Mouse (Mus musculus) thymus, postnatal 0 days (tissue): ENCODE data around the gene Rnf5. TPM values are rescaled to one million over a fixed set of nuclear protein-coding genes. Genes with fewer than 3 reads are reported as not detected.
A peak's percentile ranks its signal among the peaks of the same experiment; 100 is the strongest.

Experiments
- DNase-seq: peaks from one replicate; pipeline ENCODE4 v3.0.0-alpha.2; 2015; ENCODE audit warnings: low spot score
- polyA plus RNA-seq: library from polyadenylated mRNA; unstranded; fragments of >200 nt; fragmentation: Nextera tagmentation; extraction: Ambion mirVana; gene quantifications from 2 replicates; pipeline ENCODE4 v1.2.1, GENCODE M21; 2015

The Rnf5 gene
- polyA plus RNA-seq, 1 experiment from 2014 or later, result 135 TPM

DNA sequence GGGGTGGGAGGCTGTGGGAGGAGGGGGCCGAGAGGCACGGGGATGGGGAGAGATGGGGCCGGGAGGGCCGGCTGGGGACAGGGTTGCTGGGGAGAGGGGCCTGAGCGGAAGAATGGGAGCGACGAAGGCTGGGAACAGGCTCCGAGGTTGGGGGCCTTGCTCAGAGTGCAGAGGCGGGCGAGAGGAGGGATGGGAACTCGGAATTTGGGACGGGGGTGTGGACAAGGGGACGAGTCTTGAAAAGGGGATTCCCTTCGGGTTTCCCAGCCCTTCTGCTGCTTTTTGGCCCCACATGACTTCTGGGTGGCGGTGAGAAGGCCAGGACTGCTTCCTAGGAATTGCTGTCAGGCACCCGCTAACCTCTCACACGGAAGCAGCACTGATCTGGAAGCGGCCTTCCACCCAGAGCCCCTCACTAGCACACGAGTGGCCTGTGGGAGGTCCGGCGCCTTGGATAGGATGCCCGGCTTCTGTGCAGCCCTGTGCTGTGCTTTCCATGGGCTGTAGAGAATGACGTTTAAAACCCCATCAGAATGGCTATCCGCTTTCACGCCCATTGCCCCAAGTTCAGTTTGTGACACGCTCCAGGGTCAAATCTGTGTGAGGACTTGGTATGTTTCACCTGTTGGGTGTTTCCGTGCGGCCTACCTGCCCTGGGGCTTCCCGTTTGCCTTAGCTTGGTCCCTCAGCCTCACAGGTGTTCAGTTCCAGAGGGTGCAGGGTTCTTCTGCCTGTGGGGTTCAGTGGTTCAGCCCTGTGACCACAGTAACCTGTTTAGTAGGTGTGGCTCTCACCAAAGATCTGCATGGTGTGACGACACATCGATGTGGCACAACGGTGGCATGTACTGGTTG is 2.9 kb upstream of the Rnf5 start:
- DNase-seq, result peak; percentile 24

DNA sequence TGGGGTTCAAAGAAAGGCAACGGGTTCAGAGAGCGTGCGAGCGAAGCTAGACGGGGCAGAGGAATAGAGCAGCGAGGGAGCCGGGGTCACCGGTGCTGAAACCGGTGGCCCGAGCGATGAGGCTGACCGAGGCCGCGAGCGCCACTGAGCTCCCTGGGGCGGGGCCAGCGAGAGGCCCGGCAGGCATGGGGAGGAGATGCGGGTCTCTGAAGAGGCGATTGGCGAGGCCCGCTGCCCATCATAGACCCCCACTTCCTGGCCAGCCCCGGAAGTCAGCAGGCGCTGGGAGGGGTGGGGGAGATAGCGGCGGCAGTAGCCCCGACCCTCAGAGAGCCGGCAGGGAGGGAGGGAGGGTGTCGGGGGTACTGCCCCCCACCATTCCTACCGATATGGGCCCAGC is 2.1 kb upstream of the Rnf5 start:
- peak; percentile 93 for DNase-seq

GRCm38 (mm10) chr17:34604511-34605237 is 1.2 kb upstream of the Rnf5 start:
- DNase-seq, result no peak

- DNase-seq, result peak; percentile 100
These were observed 595 bp upstream of the Rnf5 start, which contains the start of gene Agpat1 for GRCm38 (mm10) chr17:34604061-34604508. Agpat1 (plus strand) TSS chr17:34604262.

DNA sequence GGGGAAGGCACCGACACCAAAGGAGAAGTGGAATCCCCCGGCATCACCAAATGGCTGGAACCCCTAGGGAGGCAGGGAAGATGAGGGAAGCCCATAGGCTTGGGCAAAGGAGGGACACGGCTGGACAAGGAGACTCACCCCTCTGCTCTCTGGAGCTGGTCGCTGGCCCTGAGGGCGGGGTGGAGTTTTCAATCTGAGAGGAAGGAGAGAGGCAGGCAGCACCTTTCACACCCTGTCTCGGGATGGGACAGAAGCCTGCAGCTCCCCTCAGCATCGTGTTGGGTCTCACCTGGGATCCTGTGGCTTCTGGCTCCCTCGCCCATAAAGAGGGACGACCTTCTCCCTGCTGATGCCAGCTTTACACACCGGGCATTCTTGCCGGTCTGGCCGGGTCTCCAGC is 1.7 kb downstream of the Rnf5 start:
- no peak for DNase-seq

GRCm38 (mm10) chr17:34599891-34600290 is 3.6 kb downstream of the Rnf5 start:
- no peak for DNase-seq

DNA sequence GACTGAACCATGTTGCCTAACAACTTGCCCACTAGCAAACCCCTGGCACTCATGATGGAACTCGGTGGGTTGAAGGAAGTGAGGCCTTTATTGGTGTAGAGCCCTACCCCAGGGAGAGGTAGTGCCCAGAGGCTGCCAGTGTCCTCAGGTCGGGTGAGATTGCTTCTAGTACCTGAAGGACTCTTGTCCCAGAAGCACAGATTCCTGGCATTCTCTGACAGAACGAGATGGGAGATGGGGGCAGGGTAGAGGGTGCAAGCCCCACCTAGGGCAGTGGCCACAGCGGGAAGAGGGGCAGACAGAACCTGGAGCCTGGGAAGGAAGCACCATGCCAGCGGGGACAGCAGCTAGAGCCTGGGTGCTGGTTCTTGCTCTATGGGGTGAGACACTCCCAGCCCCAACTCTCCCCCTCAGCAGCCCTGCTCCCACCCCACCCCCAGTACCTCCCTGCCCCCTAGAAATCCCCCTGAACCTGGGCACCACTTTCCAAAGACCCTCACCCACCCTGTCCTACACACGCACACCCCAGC is 5.9 kb downstream of the Rnf5 start, which contains the start of gene Ager:
Gene Ager (plus strand): TSS at position 297 of the 530 bp plus-strand sequence.
- DNase-seq, result no peak

DNA sequence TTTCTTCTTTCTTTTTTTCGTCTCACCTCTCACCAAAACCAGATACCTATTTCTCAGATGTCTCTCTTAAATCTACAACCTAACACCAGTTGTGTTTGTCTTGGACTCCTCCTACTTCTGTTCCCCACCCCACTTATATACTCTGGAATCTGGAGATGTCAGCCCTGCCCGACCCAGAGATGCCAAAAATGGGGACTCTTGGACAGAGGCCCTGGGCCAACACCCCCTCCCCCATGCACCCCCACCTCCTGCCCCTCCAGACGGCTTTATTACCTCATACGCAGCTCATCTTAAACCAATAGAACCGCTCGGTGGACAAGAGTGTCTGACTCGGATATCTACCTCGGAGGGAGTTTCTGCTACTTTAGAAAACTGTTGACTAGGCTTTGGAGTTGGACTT is 7.4 kb downstream of the Rnf5 start:
- no peak for DNase-seq

DNA sequence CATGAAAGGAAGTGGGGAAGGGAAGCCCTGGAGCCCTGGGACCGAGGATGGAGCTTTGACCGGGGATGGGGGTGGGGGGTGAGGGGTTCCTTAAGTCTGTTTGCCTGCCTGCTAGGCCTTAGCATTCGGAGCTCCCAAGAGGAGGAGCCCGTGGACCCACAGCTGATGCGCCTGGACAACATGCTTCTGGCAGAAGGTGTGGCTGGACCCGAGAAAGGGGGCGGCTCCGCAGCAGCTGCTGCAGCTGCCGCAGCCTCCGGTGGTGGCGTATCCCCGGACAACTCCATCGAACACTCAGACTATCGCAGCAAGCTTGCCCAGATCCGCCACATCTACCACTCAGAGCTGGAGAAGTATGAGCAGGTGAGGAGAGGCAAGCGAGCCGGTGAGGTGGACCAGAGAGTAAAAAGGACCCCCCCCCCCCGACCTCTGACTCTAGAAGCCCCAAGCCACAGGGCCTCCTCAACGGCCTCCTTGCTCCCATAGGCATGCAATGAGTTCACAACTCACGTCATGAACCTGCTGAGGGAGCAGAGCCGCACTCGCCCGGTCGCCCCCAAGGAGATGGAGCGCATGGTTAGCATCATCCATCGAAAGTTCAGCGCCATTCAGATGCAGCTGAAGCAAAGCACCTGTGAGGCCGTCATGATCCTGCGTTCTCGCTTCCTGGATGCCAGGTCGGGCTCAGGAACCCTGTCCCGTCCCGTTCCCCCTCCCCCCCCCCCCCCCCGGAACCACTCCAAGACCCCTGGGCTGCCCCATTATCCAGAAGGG is 9.6 kb downstream of the Rnf5 start:
- DNase-seq, result no peak

GRCm38 (mm10) chr17:34592581-34593549 is 10.6 kb downstream of the Rnf5 start:
- DNase-seq, result peak; percentile 28

- peak; percentile 88 for DNase-seq
These were observed 11.5 kb downstream of the Rnf5 start for GRCm38 (mm10) chr17:34591994-34592375.

- DNase-seq, result peak; percentile 15
These were observed 12.2 kb downstream of the Rnf5 start, which contains the start of gene Pbx2 for GRCm38 (mm10) chr17:34591029-34591993. Pbx2 (plus strand) TSS chr17:34591266.

DNA sequence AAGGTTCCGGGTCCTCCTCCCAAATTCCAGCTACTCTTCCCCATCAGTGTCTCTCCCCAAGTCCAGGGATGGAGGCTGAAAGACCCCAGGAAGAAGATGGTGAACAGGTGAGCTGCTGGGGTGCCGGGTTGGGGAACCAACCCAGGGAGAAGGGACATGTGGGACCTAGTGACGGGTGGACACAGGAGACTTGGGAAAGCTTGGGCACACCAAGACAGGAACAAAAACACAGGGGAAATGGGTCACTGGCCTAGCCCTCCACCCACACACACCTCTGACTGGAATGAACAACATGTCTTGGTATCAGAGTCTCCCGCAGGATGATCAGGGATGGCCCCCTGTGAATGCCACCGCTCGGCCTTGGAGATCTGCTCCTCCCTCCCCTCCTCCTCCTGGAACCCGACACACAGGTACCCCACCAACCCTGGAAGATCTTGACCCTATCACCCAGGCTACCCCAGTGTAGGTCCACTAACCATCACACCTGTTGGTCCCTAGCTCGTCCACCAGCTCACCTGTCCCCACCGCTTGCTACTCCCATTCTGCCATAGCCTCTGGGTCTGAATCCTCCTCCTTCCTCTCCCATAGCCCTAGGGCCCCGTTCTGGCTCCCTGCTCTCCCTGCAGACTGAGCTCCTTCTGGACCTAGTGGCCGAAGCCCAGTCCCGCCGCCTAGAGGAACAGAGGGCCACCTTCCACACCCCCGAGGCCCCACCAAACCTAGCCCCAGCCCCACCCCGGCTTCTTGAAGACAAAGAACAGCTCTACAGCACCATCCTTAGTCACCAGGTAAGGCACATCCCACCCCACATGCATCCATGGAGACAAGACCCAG is 13.1 kb downstream of the Rnf5 start:
- DNase-seq, result no peak

- DNase-seq, result peak; percentile 77
These were observed 13.8 kb downstream of the Rnf5 start, which contains the start of gene Gpsm3 for GRCm38 (mm10) chr17:34589681-34590101. Gpsm3 (plus strand) TSS chr17:34589806.

DNA sequence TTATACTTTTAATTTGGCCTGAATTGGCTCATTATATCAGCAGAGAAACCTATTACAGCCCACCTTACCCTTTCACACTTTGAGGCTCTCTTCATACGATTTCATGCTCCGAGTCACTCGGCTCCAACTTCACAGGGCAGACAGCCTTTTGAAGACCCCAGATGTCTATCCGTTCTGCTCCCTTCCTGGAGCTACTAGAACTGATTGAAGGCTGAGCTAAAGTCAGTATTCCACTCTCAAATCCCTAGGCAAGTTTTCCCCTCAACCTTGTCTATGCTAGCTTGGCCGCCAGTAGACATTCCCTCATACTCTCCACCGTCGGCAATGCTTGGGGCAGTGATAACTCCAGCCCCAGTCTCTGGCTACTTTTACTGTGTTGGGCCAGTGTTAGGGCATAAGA is 14.3 kb downstream of the Rnf5 start:
- peak; percentile 52 for DNase-seq

GRCm38 (mm10) chr17:34588767-34589166 is 14.7 kb downstream of the Rnf5 start:
- peak; percentile 17 for DNase-seq

DNA sequence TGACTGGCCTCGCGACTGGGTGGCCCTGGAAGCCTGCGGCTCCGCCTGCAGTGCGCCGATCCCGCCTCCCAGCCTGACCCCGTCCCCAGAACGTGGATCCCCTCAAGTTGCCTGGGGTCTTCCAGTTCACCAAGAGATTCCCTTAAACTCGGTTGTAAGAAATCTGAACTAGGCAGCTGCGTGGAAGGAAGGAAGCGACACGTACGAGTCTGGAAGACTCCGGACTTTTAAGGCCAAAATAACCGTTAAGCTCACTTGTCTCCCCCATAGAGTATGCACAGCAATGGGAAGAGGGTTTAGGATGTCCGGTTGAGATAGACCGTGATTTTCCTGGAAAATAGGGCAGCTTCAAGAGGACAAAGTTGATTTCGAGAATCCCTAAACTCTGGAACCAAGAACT is 15.7 kb downstream of the Rnf5 start:
- no peak for DNase-seq

GRCm38 (mm10) chr17:34587423-34587811 is 16.1 kb downstream of the Rnf5 start:
- peak; percentile 97 for DNase-seq
